Mouse (Mus musculus): ENCODE measurements at regions not wholly inside any gene's neighbourhood (a gene's known extent, or its start where the extent isn't known, plus 50 kb on each side); places are given as distances from the start of the nearest gene placed in this dataset.

DNA sequence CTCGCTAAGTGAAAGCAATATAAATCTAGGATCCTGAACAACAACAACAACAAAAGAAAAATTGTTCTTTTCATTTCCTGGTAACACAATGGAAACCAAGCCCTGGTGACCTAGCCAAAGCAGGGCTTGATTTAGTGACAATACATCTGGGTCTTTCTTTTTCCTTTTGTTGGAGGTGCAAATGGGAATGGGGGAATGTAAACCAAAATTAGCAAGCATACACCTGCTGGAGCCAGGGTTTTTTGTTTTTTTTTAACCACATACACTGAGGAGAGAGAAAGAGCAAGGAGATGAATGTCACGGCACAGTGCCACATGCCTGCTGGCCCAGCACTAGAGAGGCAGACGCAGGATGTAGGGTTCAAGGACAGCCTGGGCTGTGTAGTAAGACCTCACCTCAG lies 275.6 kb upstream of the Castor2 start:
- no peak for DNase-seq (ENCODE audit: extremely low read depth, low read depth, low spot score)

DNA sequence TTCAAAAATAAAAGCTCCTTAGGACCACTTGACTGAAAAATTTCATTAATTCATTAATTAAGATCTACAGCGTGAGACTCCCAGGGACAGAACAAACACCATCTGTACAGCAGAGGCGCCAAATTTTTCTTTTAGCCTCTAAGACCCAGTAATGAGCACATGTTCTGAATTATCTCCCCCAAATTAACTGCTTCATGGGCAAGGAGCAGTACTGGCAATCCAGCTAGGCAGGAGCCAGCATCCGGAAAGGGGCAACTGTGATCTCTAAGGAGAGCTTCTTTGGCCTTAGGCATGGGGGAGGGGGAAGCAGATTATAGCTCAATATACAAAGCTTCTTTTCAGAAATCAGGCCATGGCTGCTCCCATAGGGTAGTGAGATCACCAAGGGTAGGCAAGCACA lies 278.2 kb upstream of the Castor2 start:
- DNase-seq (ENCODE audit: extremely low read depth, low read depth, low spot score), result no peak

DNA sequence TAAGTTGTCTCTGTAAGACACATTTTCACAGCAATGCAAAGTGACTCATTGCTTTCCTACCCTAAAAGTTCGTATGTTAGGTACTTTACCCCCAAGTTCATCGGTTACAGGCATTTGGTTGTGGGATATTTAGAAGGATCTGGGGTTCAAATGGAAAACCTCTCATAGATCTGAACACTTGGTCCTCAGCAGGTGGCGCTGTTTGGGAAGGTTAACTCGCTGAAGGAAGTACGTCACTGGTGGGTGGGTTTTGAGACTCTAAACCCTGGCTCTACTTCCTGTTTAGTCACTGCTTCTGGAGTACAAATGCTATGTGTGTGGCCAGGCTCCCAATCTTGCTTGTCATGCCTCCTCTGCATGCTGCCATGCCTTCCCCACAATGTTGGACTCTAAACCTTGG lies 284.0 kb upstream of the Castor2 start:
- DNase-seq (ENCODE audit: extremely low read depth, low read depth, low spot score), result no peak

DNA sequence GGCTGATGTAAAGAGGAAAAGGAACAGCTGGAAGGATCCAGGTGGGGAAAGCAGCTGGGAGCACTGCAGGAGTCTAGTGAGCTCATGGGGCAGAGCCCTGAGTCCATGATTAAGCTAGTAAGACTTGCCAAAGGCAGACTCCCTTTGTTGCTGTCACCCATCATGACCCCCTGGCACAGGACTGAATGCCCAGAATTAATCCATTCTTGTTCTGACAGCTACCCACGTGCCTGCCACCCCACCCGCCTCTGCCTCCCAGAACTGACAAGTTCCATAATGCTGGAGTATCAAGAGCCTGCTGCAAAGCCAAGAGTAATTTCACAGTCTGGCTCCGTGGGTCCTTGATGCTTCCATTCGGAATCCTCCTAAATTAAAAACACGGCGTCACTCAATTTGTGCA lies 285.1 kb upstream of the Castor2 start:
- DNase-seq (ENCODE audit: extremely low read depth, low read depth, low spot score), result no peak

DNA sequence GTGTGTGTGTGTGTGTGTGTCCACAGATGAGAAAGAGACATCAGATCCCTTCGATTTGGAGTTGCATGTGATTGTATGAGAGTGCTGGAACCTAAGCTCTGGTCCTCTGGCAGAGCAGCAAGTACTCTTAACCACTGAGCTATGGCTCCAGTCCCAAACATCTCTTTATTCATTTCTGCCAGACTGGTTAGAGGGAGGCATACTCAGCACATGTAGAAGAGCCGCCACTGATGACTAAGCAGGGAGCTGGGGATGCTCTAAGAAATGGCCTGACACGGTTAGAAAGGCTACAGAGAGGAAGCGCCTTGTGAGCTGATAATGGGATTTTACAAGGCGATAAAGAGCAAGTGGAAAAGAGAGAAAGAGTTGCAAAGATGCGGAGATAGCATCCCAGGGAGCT lies 287.3 kb upstream of the Castor2 start:
- DNase-seq (ENCODE audit: extremely low read depth, low read depth, low spot score), result no peak

DNA sequence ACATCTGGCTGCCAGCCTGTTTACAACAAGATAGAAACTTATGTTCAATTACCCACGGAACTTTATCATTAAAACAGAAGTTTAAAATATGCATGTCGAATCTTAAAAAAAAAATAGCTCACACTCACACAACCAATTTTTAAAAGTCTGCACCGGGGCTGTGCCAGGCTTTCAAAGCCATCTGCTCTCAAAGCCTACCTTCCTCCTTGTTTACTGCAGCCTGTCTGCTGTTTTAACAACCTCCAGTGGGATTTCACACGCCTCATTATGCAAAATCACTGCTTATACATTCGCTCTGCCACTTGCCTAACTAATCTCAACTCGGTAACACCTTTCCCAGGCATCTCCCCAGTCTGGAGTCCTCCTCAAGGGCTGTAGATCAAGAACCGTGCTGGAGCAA lies 292.6 kb upstream of the Castor2 start:
- no peak for DNase-seq (ENCODE audit: extremely low read depth, low read depth, low spot score)

DNA sequence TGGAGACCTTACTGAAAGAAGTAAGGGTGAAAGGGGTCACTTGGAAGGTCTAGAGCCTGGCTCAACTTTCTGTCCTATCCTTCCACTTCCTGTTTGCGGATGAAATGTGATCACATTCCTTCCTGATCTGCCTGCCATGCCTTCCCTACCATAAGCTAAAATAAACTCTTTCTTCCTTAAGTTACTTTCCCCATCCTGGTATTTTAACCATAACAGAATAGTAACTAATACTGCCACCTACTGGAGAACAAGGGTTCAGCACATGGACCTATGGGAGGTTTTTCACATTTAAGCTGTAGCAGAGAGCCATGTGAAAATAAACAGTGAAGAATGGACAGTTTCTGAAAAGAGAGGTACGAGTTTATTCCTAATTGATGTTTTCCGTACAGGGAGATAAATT lies 297.5 kb upstream of the Castor2 start:
- DNase-seq (ENCODE audit: extremely low read depth, low read depth, low spot score), result no peak

DNA sequence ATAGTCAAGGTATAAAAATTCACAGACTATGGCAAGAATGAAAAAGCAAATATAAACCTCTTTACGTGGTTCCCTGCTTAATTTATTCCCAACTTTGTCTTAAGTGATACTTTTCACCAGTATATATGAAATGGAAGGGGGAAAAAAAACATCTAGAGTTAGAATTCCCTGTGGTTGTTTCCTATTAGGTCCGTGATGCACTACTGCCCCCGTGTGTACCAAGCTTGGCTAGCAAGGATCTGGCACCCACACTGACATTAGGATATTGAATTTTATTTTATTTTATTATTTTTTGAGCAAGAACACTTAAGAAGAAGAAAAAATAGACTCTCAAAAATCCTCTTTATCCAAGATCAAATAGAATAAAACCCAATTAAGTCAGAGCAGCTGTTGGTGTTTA lies 303.9 kb upstream of the Castor2 start:
- no peak for DNase-seq (ENCODE audit: extremely low read depth, low read depth, low spot score)

DNA sequence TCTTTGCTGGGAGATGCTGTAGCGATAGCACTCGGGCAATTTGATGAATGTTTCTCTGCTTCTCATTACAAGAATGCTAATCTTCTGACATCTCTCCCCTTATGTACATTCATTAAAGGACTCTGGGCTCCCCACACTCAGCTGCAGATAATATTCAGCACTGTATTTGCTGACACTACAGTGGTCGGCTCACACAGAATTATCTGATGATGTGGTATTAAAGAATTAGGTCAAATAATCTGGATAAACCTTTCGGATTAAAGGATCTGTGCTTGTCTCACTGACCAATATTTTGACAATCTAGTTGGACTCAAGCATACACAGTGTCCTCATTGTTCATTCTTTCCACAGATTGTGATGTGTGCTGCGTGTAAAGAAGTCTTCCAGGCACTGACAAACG lies 308.8 kb upstream of the Castor2 start:
- no peak for DNase-seq (ENCODE audit: extremely low read depth, low read depth, low spot score)

DNA sequence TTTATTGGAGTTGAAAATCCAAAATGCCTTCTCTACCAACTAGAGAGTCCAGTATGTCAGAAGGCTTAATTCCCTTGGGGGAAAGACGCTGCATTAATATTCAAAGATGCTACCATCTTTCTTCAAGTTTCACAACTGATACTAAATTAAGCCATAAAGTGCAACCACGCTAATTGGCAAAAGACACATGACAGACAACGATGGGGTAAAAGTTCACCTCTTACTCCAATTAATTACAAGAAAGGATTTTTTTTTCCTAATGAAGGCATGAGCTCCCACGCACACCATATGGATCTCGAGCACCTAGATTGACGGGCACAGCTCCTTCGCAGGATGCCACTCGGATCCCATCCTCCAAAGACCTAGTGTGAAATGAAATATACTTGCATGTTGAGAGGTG lies 311.5 kb upstream of the Castor2 start:
- DNase-seq (ENCODE audit: extremely low read depth, low read depth, low spot score), result no peak

DNA sequence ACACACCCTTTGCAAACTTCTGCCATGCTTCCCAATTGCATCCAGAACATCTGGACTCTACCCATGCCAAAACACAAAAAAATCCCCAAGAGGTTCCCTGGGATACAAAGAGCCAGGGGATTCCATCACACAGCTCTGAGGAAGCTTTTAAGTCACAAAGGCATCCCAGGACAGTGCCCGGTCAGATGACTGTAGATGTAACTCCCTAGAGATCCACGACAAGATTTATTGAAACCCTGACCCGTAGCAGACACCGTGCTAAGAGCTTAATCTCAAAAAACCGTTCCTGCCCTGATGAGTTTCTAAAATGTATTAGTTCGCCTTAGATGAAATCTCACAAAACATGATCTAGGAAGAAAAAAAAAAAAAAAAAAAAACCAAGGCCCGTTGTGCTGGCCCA lies 312.0 kb upstream of the Castor2 start:
- DNase-seq (ENCODE audit: extremely low read depth, low read depth, low spot score), result no peak

DNA sequence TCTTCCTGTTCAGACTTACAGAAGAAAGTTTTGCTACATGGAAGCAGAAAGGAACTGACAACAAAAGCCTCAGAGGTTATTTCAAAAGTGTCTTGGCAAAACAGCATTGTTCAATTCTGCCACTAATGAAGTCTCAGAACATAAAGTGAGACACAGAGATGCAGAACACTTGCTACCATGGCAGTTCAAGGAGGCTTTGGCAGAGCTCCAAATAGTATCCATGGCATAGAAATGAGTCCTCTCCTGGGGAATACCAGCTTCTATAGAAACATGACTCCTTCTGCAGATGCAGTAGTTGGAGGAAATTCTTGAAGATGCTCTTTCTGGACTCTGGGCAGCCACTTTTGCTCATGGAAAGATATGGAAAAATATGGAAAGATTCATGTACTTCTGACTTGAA lies 322.9 kb upstream of the Castor2 start:
- no peak for DNase-seq (ENCODE audit: extremely low read depth, low read depth, low spot score)

DNA sequence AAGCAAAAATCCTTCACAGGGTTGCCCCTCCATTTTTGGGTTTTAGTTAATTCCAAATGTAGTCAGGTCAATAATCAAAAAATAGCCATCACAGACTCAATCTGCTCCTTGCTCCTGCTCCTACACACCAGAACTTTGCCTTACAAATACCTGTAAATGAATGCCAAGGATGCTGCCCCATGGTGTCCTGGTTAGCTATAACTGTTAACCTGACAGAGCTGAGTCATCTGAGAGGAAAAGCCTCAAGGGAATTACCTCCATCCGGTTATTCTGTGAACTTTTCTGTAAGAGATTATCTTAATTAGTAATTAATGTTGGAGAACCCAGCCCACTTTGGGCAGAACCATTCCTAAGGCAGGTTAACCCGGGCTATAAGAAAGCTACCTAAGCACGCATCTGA lies 325.4 kb upstream of the Castor2 start:
- no peak for DNase-seq (ENCODE audit: extremely low read depth, low read depth, low spot score)

DNA sequence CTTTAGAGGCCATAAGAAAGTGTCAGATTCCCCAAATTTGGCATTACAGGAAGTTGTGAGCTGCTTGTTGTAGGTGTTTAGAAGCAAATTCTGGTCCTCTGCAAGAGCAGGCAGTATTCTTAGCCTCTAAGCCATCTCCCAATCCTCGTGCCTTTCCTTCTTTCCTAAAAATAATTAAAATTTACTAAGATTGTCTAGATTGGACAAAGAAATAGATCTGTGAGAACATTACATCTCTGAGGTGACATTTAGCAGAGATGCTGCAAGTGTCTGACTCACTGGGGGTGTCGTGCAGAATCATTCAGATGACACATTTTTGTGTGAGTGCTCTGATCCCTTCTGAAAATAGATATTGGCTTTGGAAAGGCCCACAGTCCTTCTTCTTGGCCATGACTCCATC lies 330.7 kb upstream of the Castor2 start:
- DNase-seq (ENCODE audit: extremely low read depth, low read depth, low spot score), result no peak

DNA sequence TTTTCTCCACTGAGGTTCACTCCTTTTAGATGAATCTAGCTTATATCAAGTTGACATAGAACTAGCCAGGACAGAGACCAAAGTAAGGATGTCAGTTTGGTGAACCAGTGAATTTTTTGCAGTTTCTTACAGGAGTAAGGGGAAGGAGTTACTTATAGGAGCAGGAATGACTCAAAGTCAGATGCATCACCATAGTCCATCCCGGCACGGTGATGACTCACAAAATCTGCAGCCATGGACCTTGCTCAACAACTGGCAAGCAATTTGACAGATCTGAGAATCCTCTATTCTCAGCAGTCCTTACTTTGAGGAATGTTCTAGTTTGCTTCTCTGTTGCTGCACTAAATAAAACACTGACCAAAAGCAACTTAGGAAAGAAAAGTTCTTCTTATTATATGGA lies 341.7 kb upstream of the Castor2 start:
- no peak for DNase-seq (ENCODE audit: extremely low read depth, low read depth, low spot score)

DNA sequence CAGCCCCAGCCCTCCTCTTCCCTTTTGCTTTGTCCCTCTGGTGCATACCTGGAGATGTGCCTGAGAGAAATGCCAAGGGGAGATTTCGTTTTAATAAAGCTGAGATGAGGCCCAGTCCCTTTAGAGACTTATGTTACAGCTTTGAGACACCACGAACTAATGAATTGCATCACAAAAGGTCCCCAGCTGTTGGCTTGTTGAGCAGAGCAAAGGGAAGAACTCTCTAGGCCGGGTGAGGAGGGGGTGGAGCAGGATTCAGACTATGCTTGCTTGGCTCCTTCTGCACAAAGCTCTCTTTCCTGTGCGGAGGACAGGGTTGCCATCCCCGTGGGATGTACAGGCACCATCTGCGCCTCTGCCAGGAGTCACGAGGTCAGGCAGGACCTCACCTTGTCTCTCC lies 345.3 kb upstream of the Castor2 start:
- no peak for DNase-seq (ENCODE audit: extremely low read depth, low read depth, low spot score)

DNA sequence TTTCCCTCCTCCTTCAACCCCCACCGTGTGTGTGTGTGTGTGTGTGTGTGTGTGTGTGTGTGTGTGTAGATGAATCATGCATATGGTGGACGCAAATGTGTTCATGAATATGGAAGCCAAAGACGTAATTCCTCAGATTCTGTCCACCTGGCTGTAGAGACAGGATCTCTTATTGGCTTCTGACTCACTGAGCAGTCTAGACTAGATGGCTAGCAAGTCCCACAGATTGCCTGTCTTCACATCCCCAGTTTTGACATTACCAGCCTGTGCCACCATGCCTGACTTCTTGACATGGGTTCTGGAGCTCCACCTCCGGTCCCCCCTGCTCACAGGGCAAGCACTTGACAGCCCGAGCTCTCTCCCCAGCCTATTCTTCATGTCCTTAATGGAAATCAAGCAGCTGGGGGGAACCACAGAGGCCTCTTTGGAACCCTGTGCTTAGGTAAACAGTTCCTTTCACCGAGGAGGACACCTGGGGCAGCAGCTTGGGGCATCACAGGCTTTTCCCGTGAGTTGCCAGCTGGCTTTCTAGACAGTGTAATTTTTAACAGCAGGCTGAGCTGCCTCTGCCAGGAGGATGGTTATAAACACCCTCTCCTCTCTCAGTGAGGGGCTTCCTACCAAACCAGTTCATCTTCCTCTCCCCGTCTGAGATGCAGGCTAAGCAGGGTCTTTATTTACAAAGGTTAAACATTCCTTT lies 345.9 kb upstream of the Castor2 start:
- DNase-seq (ENCODE audit: extremely low read depth, low read depth, low spot score), result no peak

DNA sequence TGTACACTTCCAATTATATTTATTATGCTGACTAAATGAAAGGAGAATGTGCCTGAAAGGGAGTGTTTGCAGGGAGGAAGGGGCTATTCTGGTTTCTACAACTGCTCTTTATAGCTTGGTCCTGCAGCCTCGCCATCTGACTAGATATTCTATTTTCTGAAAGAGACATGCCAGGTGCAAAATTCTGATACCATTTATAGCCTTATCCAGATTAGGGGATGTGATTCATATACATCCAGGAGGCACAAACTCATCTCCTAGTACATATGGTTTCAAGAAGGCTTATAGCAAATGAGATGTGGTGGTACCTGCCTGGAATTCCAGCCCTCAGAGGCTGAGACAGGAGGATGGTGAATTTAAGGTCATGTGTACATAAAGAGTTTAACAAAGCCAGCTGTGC lies 352.6 kb upstream of the Castor2 start:
- DNase-seq (ENCODE audit: extremely low read depth, low read depth, low spot score), result no peak

DNA sequence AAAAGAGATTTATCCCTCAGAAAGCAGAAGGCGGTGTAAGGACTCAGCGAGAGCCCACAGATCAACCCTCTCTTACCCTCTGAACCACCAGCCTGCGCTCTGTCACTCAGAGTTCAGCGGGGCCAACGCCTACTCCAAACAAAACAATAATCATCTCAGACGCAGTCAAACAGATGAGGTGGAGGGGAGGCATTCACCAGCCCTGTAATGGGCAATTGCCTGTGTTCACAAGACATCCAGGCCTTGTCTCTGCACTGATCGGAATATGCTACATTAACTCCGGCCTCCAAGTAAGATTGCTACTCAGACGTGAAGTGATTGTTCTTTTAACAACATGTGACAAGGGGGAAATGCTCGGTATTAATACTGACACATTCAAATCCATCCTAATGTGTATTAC lies 353.1 kb upstream of the Castor2 start:
- no peak for DNase-seq (ENCODE audit: extremely low read depth, low read depth, low spot score)

DNA sequence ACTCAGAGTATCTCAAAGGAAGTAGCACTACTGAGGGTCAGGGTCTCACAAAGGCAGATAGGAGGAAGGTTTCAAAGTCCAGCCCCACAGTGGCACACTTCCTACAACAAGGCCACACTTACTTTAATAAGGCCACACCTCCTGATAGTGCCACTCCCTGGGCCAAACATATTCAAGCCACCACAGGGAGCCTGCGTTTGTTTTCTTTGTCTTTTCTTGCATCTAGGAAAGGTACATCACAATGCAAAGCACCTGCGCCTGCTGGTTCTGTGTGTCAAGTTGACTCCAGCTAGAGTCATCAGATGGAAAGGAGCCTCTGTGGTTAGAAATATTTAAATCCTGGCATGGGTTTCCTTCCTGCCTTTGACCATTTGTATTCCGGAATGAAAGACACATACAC lies 355.4 kb upstream of the Castor2 start:
- DNase-seq (ENCODE audit: extremely low read depth, low read depth, low spot score), result no peak

DNA sequence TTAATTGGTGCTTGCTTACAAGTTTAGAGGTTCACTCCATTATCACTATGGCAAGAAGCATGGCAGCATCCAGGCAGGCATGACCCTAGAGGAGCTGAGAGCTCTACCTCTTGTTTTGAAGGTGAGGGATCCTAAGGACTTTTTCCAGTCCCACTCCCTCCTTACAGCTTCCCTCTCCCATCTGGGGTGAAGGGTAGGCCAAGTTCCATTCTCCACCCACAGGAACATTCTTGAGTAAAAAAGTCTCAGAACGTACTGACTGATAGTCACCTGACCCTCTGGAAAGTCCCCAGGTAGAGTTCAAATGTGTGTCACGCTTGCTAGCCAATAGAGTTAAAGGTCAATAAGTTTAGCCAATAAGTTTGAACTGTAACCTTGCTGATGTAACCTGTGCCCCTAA lies 355.9 kb upstream of the Castor2 start:
- DNase-seq (ENCODE audit: extremely low read depth, low read depth, low spot score), result no peak

DNA sequence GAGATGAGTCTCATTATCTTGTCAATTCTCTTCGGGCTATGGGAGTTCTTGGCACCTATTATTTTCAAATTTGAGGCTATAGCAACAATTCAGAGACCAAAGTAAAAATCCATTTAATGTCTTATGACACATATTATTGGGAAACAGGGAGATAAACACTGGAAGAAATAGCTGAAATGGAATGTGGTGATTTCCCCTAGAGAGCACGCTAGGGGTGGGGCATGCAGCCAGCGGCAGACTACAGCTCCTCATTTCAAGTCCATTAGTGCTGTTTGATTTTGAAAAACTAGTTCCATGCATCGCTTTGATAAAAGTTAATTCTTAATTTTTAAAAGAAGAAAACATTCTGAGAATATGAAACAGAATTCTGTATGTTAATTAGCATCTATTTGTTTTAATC lies 367.6 kb upstream of the Castor2 start:
- DNase-seq (ENCODE audit: extremely low read depth, low read depth, low spot score), result no peak

DNA sequence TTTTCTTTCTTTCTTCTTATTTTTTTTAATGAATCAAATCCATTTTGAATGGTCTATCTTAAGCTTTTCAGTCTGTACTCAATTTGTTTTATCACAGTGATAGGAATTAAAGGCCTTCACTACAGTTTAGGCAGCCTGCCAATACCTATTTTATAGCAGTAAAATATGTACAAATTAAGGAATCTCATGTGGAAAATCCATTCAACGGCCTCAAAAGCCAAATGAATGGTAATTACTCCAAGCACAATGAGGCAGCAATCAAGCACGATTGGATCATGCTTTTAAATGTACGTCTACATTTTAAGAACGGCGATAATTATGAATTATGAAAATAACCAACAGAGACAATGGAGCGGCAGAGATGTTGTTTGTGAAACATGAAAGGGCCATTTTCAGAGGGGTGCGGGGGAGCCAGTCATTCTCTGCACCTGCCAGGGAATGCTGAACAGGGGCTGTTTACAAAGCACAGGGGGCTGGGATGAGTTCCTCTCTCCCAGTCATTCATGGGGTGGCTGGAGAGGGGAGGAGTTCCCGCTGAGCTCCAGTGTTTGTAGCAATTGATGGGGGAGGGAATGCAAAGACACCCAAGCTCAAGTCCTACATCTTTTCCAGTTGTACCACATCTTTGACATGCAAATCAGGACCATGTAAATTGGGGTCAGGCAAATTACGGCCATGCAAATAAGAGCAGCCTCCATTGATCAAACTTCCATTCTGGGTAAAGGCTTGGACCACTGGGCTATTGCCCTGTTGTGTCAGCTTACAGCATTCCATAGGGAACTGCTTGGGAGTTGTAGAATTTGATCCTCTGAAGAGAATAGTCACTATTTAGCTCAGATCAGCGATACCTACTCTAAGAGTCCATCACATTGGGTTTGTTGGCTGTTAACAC lies 381.1 kb upstream of the Castor2 start:
- DNase-seq (ENCODE audit: extremely low read depth, low read depth, low spot score), result no peak
